Mouse (Mus musculus) liver, adult 2 months (tissue): ENCODE data around the gene Kpnb1.

Source experiments
- CTCF ChIP-seq: fragments of 200-500 bp; IDR thresholded peaks from 2 replicates; pipeline ENCODE4 v1.5.1; 2011; ENCODE audit warnings: low read depth, low read length, control low read depth
- POLR2A ChIP-seq: fragments of 200-500 bp; IDR thresholded peaks from 2 replicates; pipeline ENCODE4 v1.6.1; 2011; ENCODE audit warnings: low read length, control low read depth; ENCODE audit not compliant: insufficient read depth; ENCODE audit errors: extremely low read depth

DNA sequence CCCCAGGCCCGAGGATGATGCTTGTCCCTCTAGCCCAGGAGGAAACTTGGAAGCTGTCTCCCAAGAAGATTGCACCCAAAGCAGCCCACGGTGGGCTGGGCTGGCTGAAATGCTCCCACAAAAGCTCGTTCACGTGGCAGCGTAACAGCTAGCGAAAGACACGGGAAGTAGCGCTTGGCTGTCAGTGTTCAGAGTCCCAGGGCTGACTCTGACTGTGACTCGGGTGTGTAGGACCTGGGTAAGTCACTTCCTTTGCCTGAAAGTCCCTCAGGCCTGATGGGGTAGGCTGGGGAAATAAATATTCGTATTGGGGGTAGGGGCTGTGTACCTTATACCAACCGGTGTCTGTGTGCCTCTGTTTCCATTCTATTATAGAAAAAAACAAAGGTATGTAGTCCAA is 71.9 kb downstream of the Kpnb1 start:
- no peak for TF ChIP-seq CTCF
- no peak for TF ChIP-seq POLR2A
